Mouse (Mus musculus): ENCODE results near the gene Odf4.
A peak's percentile ranks its signal among the peaks of the same experiment; 100 is the strongest.

Odf4 gene

GRCm38 (mm10) chr11:68874841-68875240 lies 52.0 kb downstream of the Odf4 start:
- DNase-seq (ENCODE audit: extremely low spot score, low read depth, low spot score) = peak; percentile 41

Measured in hindlimb bud, embryonic 11.5 days (tissue).